Mouse (Mus musculus): ENCODE data around the gene Larp6. TPM values are rescaled to one million over a fixed set of nuclear protein-coding genes. Genes with fewer than 3 reads are reported as not detected.

Gene Larp6
- total RNA-seq, 2 experiments from 2014 or later = 0.95 to 1.3 TPM

GRCm38 (mm10) chr9:60759436-60760007, 46.7 kb downstream of the Larp6 start:
- DNase-seq = peak; percentile 60

- no peak for DNase-seq
Observed at GRCm38 (mm10) chr9:60765181-60765580, 52.4 kb downstream of the Larp6 start.

DNA sequence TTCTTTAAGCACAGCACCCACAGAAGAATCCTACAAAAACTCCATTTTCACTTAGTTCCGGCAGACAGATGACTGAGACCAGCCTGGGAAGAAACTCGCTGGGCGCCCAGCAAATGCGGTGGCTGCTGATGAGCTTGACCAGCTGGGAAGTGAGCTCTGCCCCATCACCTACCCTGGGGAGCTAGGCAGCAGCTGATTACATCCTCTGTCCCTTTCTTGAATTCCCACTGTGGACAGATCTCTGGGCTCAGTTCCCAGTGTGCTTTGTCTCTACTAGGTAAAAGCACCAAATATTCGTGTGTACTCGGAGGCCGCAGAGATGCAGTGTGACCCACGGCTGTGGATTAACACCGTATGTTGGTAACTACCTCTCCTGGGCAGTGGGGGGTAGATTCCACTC, 55.6 kb downstream of the Larp6 start:
- DNase-seq = peak; percentile 49

DNA sequence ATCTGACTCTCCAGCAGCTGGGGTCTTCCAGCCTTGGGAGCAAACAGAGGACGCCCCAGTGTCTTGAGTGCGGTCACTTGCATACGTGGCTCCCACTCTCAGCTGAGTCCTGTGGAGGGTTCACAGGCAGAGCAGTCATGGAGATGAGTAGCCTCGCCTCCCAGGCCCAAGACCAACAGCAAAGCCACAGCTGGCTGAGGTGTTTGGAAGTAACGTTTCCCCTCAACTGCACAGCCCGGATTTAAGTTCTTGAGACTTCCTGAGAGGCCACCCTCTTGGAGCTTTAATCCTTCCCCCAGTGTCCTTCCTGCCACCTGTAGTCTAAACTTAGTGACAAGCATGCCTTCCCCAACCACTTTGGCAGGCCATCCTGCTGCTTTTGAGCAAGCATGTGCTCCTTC, 56.9 kb downstream of the Larp6 start:
- peak; percentile 16 for DNase-seq

DNA sequence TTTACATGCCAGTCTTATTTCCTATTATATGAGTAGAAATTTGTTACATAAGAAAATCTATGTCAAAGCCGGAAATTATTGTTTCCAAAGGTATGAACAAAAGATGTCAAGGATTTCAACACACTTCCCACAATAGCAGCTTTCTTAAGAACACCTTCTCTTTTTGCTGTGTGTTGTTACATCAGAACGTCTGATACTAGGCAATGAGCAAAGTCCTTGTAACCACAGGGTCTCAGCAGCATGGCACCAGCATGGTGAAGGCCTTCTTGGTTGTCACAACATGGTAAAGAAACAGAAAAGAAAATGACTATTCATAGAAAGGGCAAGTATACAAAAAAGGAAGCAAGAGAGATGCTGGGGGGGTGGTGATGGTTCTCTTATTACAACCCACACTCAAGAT, 60.9 kb downstream of the Larp6 start:
- DNase-seq = no peak

DNA sequence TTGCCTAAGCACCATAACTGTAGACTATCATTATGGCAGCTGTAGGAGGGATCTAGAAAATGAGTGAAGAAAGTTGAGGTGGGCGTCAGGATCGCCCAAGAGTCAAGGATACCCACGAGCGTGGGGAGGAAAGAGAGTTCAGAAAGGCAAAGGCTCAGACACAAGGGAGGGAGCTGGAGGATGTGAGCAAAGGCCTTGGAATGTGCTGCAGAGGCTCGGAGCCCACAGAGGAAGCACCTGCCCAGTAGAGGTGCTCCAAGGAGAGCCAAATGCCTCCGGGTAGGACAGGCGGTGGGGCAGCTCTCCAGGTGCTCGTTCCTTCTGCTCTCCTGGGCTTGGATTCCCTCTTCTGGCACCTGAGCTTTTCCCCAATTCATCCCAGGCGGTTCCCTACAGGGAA, 64.1 kb downstream of the Larp6 start:
- no peak for DNase-seq

DNA sequence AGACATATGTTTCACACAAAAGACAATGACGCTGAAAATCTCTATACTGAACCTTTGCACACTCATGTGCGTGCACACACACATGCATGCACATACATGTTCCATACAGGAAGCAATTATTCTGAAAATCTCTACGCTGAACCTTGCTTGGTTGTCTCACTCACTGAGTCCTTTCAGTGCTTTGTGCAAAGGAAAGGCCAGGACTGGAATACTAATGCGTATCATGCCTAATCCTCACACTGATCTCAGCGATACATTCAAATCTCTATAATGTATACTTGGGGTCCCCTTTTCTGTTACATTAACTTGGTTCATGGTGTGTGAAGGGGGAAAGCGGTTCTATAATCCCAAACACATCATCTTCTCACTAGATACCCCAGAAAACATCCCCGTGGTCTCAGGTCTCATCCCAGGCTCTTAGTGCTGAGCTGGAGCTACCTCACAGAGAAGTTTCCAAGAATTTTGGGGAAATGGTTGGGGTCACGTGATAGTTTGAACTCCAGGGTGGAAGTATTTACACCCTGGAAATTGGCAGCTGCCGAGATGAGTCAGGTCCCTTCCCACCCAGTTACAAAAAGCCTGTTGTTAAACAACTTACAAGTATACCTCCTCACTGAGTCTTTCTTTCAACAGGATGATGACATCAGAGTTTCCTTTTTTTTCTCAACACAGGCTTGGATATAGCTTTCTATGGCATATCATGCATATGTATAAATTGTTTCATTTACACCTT, 69.4 kb downstream of the Larp6 start:
- no peak for DNase-seq

GRCm38 (mm10) chr9:60785069-60785468, 72.3 kb downstream of the Larp6 start:
- no peak for DNase-seq

DNA sequence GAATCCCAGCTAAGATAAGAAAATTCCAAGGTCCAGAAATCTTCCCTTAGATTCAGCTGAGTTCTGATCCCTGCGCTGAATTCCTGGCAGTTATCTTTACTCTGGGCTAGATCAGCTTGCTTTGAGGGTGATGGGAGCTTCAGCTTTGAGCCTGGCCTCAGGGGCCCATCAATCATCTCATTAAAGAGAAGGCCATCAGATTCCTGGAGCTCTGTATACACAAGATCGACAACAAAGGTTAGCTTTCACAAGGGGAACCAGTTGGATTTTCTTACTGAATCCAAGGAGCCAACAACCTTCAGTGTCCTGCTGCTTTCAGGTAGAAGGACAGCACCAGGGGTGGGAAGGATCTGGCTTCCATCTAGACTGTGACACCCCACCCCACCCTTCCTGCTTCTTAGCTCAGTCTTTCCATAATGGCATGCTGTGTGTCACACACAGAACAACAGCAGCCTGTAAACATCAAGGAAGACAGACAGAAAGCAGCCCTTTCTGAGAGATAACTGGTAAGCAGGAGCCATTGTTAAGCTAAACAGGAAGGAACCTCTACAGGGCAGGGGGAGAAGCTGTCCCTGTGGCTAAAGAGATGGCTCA, 74.8 kb downstream of the Larp6 start:
- no peak for DNase-seq

Other genes with a start within 250 kb of the Larp6 start
- gene Thsd4, start 190.9 kb upstream of the Larp6 start, total RNA-seq (2021) = 10 to 100 TPM; 21.7 to 24.1 TPM
- gene Lrrc49, start 24.8 kb upstream of the Larp6 start, total RNA-seq (2021) = 1 to 10 TPM; 9.4 to 9.5 TPM
- 10 to 100 TPM; 47.4 to 49.2 TPM for gene Uaca, start 81.6 kb downstream of the Larp6 start, total RNA-seq (2021)